Mouse (Mus musculus) hindbrain, embryonic 11.5 days (tissue): ENCODE measurements at regions not wholly inside any gene's neighbourhood (a gene's known extent, or its start where the extent isn't known, plus 50 kb on each side); places are given as distances from the start of the nearest gene placed in this dataset.
A peak's percentile ranks its signal among the peaks of the same experiment; 100 is the strongest.

Source experiments
- ATAC-seq: fragments of 200-750 bp; cut with Nextera tagmentation; 2 replicates; pipeline ENCODE4 v1.8.0; 2017; ENCODE audit warnings: mild to moderate bottlenecking, moderate TSS enrichment, moderate library complexity; ENCODE audit not compliant: low FRiP score
- DNase-seq: peaks from one replicate; pipeline ENCODE4 v3.0.0-alpha.2; 2015; ENCODE audit warnings: low spot score
- H3K27ac ChIP-seq: fragments of 300-500 bp; sonication (generic); 2 replicates; pipeline ENCODE4 v1.5.1; 2014; ENCODE audit warnings: mild to moderate bottlenecking, low read depth, low read length
- H3K27me3 ChIP-seq: fragments of 300-500 bp; sonication (generic); 2 replicates; pipeline ENCODE4 v1.6.1; 2014; ENCODE audit warnings: mild to moderate bottlenecking, low read length, moderate library complexity, mixed read lengths; ENCODE audit not compliant: control insufficient read depth, insufficient read depth
- H3K36me3 ChIP-seq: fragments of 300-500 bp; sonication (generic); 2 replicates; pipeline ENCODE4 v1.6.1; 2014; ENCODE audit warnings: mild to moderate bottlenecking, low read length, moderate library complexity, mixed read lengths; ENCODE audit not compliant: control insufficient read depth, insufficient read depth
- H3K4me1 ChIP-seq: fragments of 300-500 bp; sonication (generic); replicated peaks from 2 replicates; pipeline ENCODE4 v1.6.1; 2014; ENCODE audit warnings: low read length, mixed read lengths; ENCODE audit not compliant: control insufficient read depth, insufficient read depth
- H3K4me2 ChIP-seq: fragments of 300-500 bp; sonication (generic); replicated peaks from 2 replicates; pipeline ENCODE4 v1.6.1; 2014; ENCODE audit warnings: mild to moderate bottlenecking, low read depth, low read length
- H3K4me3 ChIP-seq: fragments of 300-500 bp; sonication (generic); 2 replicates; pipeline ENCODE4 v1.5.1; 2014; ENCODE audit warnings: low read depth, low read length
- H3K9ac ChIP-seq: fragments of 300-500 bp; sonication (generic); 2 replicates; pipeline ENCODE4 v1.6.1; 2014; ENCODE audit warnings: low read depth, low read length
- H3K9me3 ChIP-seq: fragments of 300-500 bp; sonication (generic); 2 replicates; pipeline ENCODE4 v1.6.1; 2016; ENCODE audit warnings: low read length; ENCODE audit not compliant: control insufficient read depth
- WGBS: fragments of 180-500 bp; shearing (Covaris S2); extraction: QIAGEN DNeasy Blood & Tissue Kit; methylation state at CpG from one replicate; pipeline ENCODE4 v1.1.7; 2014; 5-methylcytosine and 5-hydroxymethylcytosine counted together

DNA sequence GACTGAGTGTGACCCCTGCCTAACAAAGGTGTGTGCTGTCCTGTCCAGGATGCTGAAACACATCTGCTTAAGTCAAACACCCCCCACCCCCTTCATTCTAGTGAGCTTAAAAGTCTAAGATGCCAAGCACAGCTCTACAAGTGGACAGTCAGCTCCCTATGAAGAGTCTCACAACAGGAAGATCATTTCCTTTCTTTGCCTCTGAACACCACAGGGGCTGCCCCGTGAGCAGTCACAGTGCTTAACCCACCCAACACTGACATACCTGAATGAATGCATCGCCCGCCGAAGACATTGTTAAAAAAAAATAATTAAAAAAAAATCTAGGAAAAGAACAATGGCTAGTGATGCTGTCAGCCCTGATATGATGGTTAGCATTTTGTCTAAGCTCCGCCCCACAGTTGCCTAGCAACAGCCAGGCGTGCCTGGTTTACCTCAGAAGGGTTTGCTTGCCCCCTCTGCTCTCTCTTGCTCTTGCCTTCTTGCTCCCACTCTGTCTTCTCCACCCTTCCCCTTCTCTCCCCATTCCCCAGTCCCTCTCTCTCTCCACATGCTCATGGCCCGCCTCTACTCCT lies 187.7 kb downstream of the Ly86 start:
- WGBS, result 74% methylated on average over 7 of the region's 7 CpGs
- no peaks in the 10 kb centered on the region for H3K36me3 ChIP-seq
- no peak overlapping the region for H3K9ac ChIP-seq
- no peaks in the 10 kb centered on the region for H3K27me3 ChIP-seq
- H3K4me3 ChIP-seq, result no peak overlapping the region
- H3K4me1 ChIP-seq, result no peaks in the 10 kb centered on the region
- H3K9me3 ChIP-seq, result no peaks in the 10 kb centered on the region
- ATAC-seq (no peak), DNase-seq (peak; percentile 49)
- no peak overlapping the region for H3K27ac ChIP-seq
- no peak overlapping the region for H3K4me2 ChIP-seq

DNA sequence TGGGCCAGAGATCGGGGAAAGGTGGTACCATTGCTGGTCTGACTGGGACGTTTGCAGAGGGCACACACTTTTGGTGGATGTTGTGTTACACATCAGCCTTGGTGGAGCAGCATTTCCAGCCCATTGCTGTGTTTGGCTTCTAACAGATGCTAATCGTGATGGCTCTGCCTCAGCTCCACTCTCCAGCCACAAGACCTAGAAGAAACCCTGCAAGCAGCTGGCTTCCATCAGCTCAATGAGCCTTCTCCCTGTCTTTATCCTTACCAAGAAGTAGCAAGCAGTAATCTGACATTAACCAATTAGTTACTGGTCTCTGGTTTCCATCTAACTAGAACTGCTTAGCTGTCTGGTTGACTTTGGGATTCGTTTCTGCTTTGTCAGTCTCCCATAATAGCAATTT lies 188.8 kb downstream of the Ly86 start:
- Histone ChIP-seq H3K9ac (no peak overlapping the region), H3K36me3 (no peaks in the 10 kb centered on the region), H3K27me3 (no peaks in the 10 kb centered on the region), H3K27ac (no peak overlapping the region), H3K4me3 (no peak overlapping the region), H3K9me3 (no peaks in the 10 kb centered on the region), H3K4me2 (no peak overlapping the region), H3K4me1 (no peaks in the 10 kb centered on the region)
- WGBS, result 75% methylated on average over 4 of the region's 4 CpGs
- DNase-seq, result no peak
- ATAC-seq, result no peak

DNA sequence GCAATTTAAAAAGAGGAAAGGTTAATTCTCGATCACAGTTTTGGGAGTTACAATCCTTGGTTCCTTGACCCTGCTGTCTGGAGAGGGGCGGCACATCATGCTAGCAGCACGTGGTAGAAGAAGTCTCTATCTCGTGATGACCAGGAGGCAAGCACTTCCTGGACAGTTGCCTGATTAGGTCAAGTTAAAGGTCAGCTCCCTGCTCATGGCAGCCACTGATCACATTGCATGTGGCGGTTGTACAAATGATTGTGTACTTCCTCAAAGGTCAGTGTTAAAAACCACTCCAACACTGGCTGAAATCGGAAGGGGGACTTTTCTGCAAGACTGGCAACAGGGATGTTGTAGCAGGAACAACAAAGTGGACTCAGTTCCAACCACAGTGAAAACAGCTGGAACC lies 192.3 kb downstream of the Ly86 start:
- no peak overlapping the region for H3K27ac ChIP-seq
- no peaks in the 10 kb centered on the region for H3K4me1 ChIP-seq
- H3K9me3 ChIP-seq, result no peaks in the 10 kb centered on the region
- no peak overlapping the region for H3K4me3 ChIP-seq
- no peak overlapping the region for H3K9ac ChIP-seq
- WGBS, result 74% methylated on average over 6 of the region's 6 CpGs
- no peak overlapping the region for H3K4me2 ChIP-seq
- ATAC-seq (no peak), DNase-seq (no peak)
- H3K36me3 ChIP-seq, result no peaks in the 10 kb centered on the region
- H3K27me3 ChIP-seq, result no peaks in the 10 kb centered on the region

DNA sequence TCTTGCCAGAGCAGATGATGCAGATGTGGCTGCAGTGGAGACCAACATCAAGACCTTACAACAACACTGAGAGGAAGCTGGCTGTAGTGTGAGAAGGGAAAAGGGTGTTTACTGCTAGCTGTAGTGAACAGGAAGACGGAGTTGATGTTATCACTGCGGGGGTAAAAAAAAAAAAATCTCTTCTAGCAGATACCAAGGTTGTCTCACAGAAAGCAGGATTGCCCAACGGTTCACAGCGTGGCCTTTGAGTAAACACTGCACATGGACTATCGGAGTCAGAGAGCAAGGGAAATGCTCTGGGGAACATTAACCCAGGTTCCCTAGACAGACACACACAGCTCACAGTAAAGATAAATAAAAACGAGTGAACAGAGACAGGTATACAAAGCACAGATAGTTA lies 192.8 kb downstream of the Ly86 start:
- Histone ChIP-seq H3K4me3 (no peak overlapping the region), H3K27me3 (no peaks in the 10 kb centered on the region), H3K4me2 (no peak overlapping the region), H3K9me3 (no peaks in the 10 kb centered on the region), H3K4me1 (no peaks in the 10 kb centered on the region), H3K27ac (no peak overlapping the region), H3K36me3 (no peaks in the 10 kb centered on the region), H3K9ac (no peak overlapping the region)
- 77% methylated on average over 6 of the region's 6 CpGs for WGBS
- ATAC-seq (no peak), DNase-seq (no peak)

DNA sequence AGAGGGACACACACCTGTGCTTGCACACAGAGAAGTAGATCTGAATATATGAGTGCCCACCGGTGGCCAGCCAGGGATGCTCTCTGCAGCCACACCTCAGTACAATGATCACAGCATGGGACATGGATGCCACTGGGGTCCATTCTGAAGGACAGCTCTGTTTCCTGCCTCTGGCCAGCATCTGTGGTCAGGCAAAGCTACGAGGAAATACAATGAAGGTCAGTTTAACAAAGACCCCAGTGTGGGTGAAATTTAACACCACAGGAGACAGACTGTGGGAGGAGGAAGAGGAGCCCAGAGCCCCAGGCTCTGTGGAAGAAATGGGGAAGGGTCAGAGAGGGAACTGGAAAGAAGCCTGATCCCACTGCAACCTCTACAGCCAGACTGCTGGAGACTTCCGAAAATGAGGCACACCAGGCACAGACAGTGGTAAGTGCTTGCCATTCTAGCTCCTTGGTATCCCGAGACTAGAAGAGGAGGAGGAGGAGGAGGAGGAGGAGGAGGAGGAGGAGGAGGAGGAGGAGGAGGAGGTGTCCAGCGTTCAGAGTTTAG lies 196.0 kb downstream of the Ly86 start:
- Histone ChIP-seq H3K4me1 (no peaks in the 10 kb centered on the region), H3K27ac (no peak overlapping the region), H3K36me3 (no peaks in the 10 kb centered on the region), H3K9me3 (no peaks in the 10 kb centered on the region), H3K9ac (no peak overlapping the region), H3K4me3 (no peak overlapping the region), H3K27me3 (no peaks in the 10 kb centered on the region), H3K4me2 (no peak overlapping the region)
- DNase-seq, result peak; percentile 23
- 16% methylated on average over 4 of the region's 5 CpGs for WGBS
- ATAC-seq, result 0 out of 2 replicates have a peak, but pooled peaks have one; percentile 7

DNA sequence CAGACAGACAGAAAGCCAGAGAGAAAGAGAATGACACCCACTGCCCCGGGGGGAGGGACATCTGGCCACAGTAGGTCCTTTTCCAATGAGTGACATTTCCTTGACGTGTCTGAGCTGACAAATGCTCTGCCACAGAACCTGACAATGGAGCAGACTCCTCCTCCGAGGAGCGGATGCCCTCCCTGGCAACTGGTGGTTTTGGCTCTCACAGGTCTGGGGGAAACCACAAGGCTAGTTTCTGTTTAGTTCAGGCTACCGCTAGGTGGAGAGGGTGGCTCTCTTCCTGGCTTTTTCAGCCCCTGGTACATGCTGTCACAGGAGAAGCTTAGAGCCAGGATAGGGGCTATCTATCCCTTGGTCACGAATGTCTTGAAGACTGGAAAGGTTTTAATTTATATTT lies 196.7 kb downstream of the Ly86 start:
- Histone ChIP-seq H3K36me3 (no peaks in the 10 kb centered on the region), H3K9ac (no peak overlapping the region), H3K4me2 (no peak overlapping the region), H3K9me3 (no peaks in the 10 kb centered on the region), H3K27ac (no peak overlapping the region), H3K4me1 (no peaks in the 10 kb centered on the region), H3K4me3 (no peak overlapping the region), H3K27me3 (no peaks in the 10 kb centered on the region)
- DNase-seq (peak; percentile 64), ATAC-seq (peak; percentile 66; the same call in 1 of the 2 replicates)
- 9% methylated on average over 6 of the region's 6 CpGs for WGBS

DNA sequence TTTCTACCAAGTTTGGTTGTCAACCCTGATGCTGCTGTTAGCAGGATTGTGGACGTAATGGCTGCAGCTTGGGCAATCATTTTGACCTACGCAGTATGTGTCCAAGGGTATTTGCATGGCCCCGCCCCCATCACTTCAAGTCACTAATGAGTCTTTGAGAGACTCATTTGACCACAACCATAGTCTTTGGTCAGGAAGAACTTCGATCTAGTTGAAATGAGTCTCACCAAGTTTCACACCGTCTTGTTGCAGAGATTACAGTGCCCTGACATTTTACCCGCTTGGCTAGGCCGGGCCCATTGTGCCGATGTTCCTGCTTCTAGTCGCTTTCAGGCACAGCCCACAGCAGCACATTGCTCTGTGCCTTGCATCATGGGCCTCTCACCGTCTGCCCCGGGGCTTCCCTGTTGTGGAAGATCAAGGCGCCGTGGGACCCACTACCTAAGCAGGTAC lies 197.8 kb downstream of the Ly86 start:
- Histone ChIP-seq H3K27ac (no peak overlapping the region), H3K36me3 (no peaks in the 10 kb centered on the region), H3K4me1 (no peaks in the 10 kb centered on the region), H3K4me3 (no peak overlapping the region), H3K4me2 (no peak overlapping the region), H3K27me3 (no peaks in the 10 kb centered on the region), H3K9ac (no peak overlapping the region), H3K9me3 (no peaks in the 10 kb centered on the region)
- 90% methylated on average over 13 of the region's 13 CpGs for WGBS
- ATAC-seq, result no peak
- DNase-seq, result no peak

DNA sequence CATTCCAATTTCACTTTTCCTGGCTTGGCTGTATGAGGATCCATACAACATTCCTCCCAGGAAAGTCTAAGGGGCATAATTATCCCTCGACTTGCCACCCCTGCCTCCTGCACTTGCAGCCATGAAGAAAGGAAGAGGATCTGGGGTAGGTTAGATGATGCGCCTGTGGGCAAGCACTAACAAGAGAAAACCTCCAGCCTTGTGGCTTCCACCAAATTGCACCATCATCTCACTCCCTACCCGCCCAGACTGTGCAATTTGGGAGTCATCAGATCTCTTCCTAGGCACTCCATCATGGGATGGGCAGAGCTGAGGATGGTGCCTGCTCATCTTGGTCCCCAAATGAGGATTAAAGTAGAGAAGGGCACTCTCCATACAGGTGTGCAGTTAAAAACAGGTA lies 198.8 kb downstream of the Ly86 start:
- Histone ChIP-seq H3K4me3 (no peak overlapping the region), H3K4me1 (no peaks in the 10 kb centered on the region), H3K9ac (no peak overlapping the region), H3K9me3 (no peaks in the 10 kb centered on the region), H3K36me3 (no peaks in the 10 kb centered on the region), H3K27ac (no peak overlapping the region), H3K27me3 (no peaks in the 10 kb centered on the region), H3K4me2 (no peak overlapping the region)
- DNase-seq, result no peak
- 85% methylated on average over 3 of the region's 3 CpGs for WGBS
- ATAC-seq, result no peak

DNA sequence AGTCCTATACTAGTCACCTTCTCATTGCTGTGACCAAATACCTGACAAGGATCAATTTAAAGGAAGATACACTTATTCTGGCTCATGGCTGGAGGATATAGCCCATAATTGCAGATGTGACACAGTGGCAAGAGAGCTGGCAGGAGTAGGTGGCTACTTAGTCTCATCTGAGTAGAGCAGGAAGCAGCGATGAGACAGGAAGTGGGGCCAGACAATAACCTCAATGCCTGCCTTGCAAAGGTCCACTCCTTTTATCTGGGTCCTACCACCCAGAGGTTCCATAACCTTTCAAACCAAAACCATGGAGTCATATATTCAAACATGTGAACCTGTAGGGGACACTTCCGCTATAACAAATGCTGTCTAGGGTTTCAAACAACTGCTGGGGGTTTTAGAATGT lies 199.7 kb downstream of the Ly86 start:
- no peak for ATAC-seq
- H3K4me1 ChIP-seq, result no peaks in the 10 kb centered on the region

More for the DNA sequence above, 199.7 kb downstream of the Ly86 start:
- Histone ChIP-seq H3K9me3 (no peaks in the 10 kb centered on the region), H3K27me3 (no peaks in the 10 kb centered on the region), H3K9ac (no peak overlapping the region), H3K4me3 (no peak overlapping the region), H3K36me3 (no peaks in the 10 kb centered on the region), H3K27ac (no peak overlapping the region), H3K4me2 (no peak overlapping the region)
- 91% methylated on average over 2 of the region's 2 CpGs for WGBS
- DNase-seq, result no peak
